Mouse (Mus musculus): Measurements from ENCODE around the gene Gm29106. TPM values are rescaled to one million over a fixed set of nuclear protein-coding genes. Genes with fewer than 3 reads are reported as not detected.
"Not testable (repeated sequence)": the region's sequence is repeated elsewhere in the genome, so short reads cannot be mapped to it uniquely, and the experiment has no call there.

The Gm29106 gene
- polyA plus RNA-seq (2015; fragmentation: Nextera tagmentation; extraction: Ambion mirVana), result 0.02 TPM in 1 of 2 replicates, not detected in the other

DNA sequence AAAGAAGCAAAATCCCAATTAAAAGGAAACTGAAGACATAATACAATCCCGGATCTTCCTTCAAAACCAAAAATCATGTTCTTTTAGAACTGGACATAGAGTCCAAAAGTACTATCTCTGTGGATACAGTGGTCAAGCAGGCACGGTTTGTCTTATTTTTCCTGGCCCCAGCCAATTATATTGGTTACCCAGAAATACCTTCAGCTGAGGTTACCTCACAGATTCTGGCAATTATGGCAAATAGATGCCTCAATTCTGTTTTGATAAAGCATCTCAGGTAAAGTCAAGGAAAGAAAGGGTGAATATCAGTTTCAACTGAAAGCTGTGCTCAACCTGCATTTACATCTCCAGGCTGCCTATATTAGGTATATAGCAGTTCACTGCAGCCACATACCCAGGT lies at the start of gene Gm29106:
Gene Gm29106 (plus strand): TSS at position 301 of the 400 bp plus-strand sequence.
- not testable (repeated sequence) for H3K36me3 ChIP-seq (ENCODE audit: control insufficient read depth, insufficient read depth, low read length); H3K27ac ChIP-seq (ENCODE audit: low read length); H3K27me3 ChIP-seq (replicated peaks; ENCODE audit: control insufficient read depth, insufficient read depth, low read length); H3K4me2 ChIP-seq (ENCODE audit: low read depth, low read length); H3K9me3 ChIP-seq (ENCODE audit: control insufficient read depth, low read length); ATAC-seq; H3K4me3 ChIP-seq (ENCODE audit: low read length); H3K9ac ChIP-seq (ENCODE audit: low read depth, low read length); H3K4me1 ChIP-seq (ENCODE audit: control insufficient read depth, insufficient read depth, low read length)
- WGBS, result 69% methylated on average over 2 of the region's 2 CpGs

DNA sequence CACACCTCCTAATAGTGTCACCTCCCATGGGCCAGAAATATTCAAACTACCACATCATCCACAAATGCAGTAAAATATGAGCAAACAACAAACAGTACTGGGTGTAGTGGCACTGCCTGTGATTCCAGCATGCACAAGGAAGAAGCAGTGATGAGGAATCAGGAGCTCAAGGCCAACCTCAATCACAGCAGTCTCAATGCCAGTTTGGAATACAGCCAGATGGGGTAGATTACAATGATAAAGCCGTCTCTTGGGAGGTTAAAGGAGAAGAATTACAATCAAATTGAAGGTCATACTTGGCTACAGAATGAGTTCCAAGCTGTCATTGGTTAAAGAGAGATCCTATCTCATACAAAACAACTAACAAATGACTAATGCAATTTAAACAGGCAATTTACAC lies 52.2 kb downstream of the Gm29106 start:
- Histone ChIP-seq H3K27me3 (replicated peaks; ENCODE audit: control insufficient read depth, insufficient read depth, low read length) (no peaks in the 10 kb centered on the region), H3K27ac (ENCODE audit: low read length) (no peak overlapping the region), H3K4me1 (ENCODE audit: control insufficient read depth, insufficient read depth, low read length) (no peaks in the 10 kb centered on the region), H3K9me3 (ENCODE audit: control insufficient read depth, low read length) (no peaks in the 10 kb centered on the region), H3K4me3 (ENCODE audit: low read length) (no peak overlapping the region), H3K36me3 (ENCODE audit: control insufficient read depth, insufficient read depth, low read length) (no peaks in the 10 kb centered on the region), H3K4me2 (ENCODE audit: low read depth, low read length) (no peak overlapping the region), H3K9ac (ENCODE audit: low read depth, low read length) (no peak overlapping the region)
- ATAC-seq, result no peak
- 46% methylated on average over 1 of the region's 1 CpGs for WGBS

DNA sequence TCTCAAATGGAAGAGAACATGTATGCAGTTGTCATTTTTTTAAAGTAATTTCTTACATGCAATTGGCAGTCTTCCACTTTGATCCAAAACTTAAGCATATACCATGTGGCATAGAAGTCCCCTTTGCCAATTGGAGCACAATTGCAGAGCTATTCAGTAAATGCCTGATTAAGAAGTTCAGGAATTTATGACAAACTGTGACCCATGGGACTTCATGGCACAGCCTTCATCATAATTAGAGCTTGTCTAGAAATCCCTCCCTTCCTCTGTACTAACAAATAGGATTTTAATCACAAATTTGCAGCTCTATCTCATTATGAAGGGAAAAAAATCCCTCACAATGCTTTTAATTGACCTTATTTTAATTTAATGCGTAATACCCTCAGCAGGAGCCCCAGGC lies 59.7 kb downstream of the Gm29106 start:
- no peak overlapping the region for H3K9ac ChIP-seq (ENCODE audit: low read depth, low read length)
- H3K4me2 ChIP-seq (ENCODE audit: low read depth, low read length), result no peak overlapping the region
- H3K36me3 ChIP-seq (ENCODE audit: control insufficient read depth, insufficient read depth, low read length), result no peaks in the 10 kb centered on the region
- no peaks in the 10 kb centered on the region for H3K27me3 ChIP-seq (replicated peaks; ENCODE audit: control insufficient read depth, insufficient read depth, low read length)
- no peaks in the 10 kb centered on the region for H3K4me1 ChIP-seq (ENCODE audit: control insufficient read depth, insufficient read depth, low read length)
- H3K27ac ChIP-seq (ENCODE audit: low read length), result no peak overlapping the region
- H3K9me3 ChIP-seq (ENCODE audit: control insufficient read depth, low read length), result no peaks in the 10 kb centered on the region
- no peak overlapping the region for H3K4me3 ChIP-seq (ENCODE audit: low read length)
- WGBS, result 75% methylated on average over 1 of the region's 1 CpGs
- no peak for ATAC-seq

Other genes starting within 250 kb of the Gm29106 start
- gene Gm28168, start 248.5 kb upstream of the Gm29106 start, polyA plus RNA-seq (2015; fragmentation: Nextera tagmentation; extraction: Ambion mirVana), result not detected in 2 replicates
- gene Gm7145, start 210.6 kb upstream of the Gm29106 start, polyA plus RNA-seq (2015; fragmentation: Nextera tagmentation; extraction: Ambion mirVana), result not detected in 2 replicates
- 215 and 239 TPM in 2 replicates for gene Tsn, start 135.2 kb downstream of the Gm29106 start, polyA plus RNA-seq (2015; fragmentation: Nextera tagmentation; extraction: Ambion mirVana)
- 74.1 and 81.6 TPM in 2 replicates for gene Nifk, start 145.3 kb downstream of the Gm29106 start, polyA plus RNA-seq (2015; fragmentation: Nextera tagmentation; extraction: Ambion mirVana)
- gene Clasp1, start 212.5 kb downstream of the Gm29106 start, polyA plus RNA-seq (2015; fragmentation: Nextera tagmentation; extraction: Ambion mirVana), result 24.0 and 24.9 TPM in 2 replicates

Measured in intestine, embryonic 16.5 days (tissue).